Mouse (Mus musculus): ENCODE measurements around the gene Lgals2. TPM values are rescaled to one million over a fixed set of nuclear protein-coding genes. Genes with fewer than 3 reads are reported as not detected.

Gene Lgals2
- polyA plus RNA-seq, 1 experiment from 2014 or later = 30.0 TPM

- Histone ChIP-seq H3K9ac (replicated peaks; ENCODE audit: low read depth, low read length) (no peak overlapping the region), H3K27me3 (ENCODE audit: control insufficient read depth, insufficient read depth, low read length) (no peaks in the 10 kb centered on the region), H3K4me1 (ENCODE audit: control insufficient read depth, insufficient read depth, low read length) (peaks cover 47% of the 10 kb centered on the region), H3K4me3 (ENCODE audit: low read depth, low read length) (no peak overlapping the region), H3K27ac (ENCODE audit: low read length) (peak overlapping the region; percentile 80), H3K9me3 (ENCODE audit: control insufficient read depth, low read depth, low read length) (no peaks in the 10 kb centered on the region), H3K36me3 (ENCODE audit: control insufficient read depth, insufficient read depth, low read length) (no peaks in the 10 kb centered on the region), H3K4me2 (replicated peaks; ENCODE audit: low read depth, low read length) (no peak overlapping the region)
- 40% methylated on average over 3 of the region's 3 CpGs for WGBS
- no peak for ATAC-seq (ENCODE audit: insufficient number of reproducible peaks, insufficient read depth, low FRiP score, low read depth)
Observed at GRCm38 (mm10) chr15:78840241-78840640, 15.1 kb downstream of the Lgals2 start.

GRCm38 (mm10) chr15:78839744-78840143 lies 15.6 kb downstream of the Lgals2 start:
- ATAC-seq (ENCODE audit: insufficient number of reproducible peaks, insufficient read depth, low FRiP score, low read depth) = no peak

GRCm38 (mm10) chr15:78836086-78836621 lies 19.2 kb downstream of the Lgals2 start:
- no peaks in the 10 kb centered on the region for H3K36me3 ChIP-seq (ENCODE audit: control insufficient read depth, insufficient read depth, low read length)
- H3K27ac ChIP-seq (ENCODE audit: low read length) = peak overlapping the region; percentile 93
- WGBS = 26% methylated on average over 8 of the region's 8 CpGs
- no peak overlapping the region for H3K4me3 ChIP-seq (ENCODE audit: low read depth, low read length)
- no peak overlapping the region for H3K4me2 ChIP-seq (replicated peaks; ENCODE audit: low read depth, low read length)
- peaks cover 66% of the 10 kb centered on the region for H3K4me1 ChIP-seq (ENCODE audit: control insufficient read depth, insufficient read depth, low read length)
- H3K9ac ChIP-seq (replicated peaks; ENCODE audit: low read depth, low read length) = no peak overlapping the region
- H3K9me3 ChIP-seq (ENCODE audit: control insufficient read depth, low read depth, low read length) = no peaks in the 10 kb centered on the region
- ATAC-seq (ENCODE audit: insufficient number of reproducible peaks, insufficient read depth, low FRiP score, low read depth) = no peak
- no peaks in the 10 kb centered on the region for H3K27me3 ChIP-seq (ENCODE audit: control insufficient read depth, insufficient read depth, low read length)

More at GRCm38 (mm10) chr15:78839744-78840143, 15.6 kb downstream of the Lgals2 start:
- Histone ChIP-seq H3K27ac (ENCODE audit: low read length) (peak overlapping the region; percentile 80), H3K9me3 (ENCODE audit: control insufficient read depth, low read depth, low read length) (no peaks in the 10 kb centered on the region), H3K9ac (replicated peaks; ENCODE audit: low read depth, low read length) (no peak overlapping the region), H3K4me2 (replicated peaks; ENCODE audit: low read depth, low read length) (no peak overlapping the region), H3K36me3 (ENCODE audit: control insufficient read depth, insufficient read depth, low read length) (no peaks in the 10 kb centered on the region), H3K4me1 (ENCODE audit: control insufficient read depth, insufficient read depth, low read length) (peaks cover 46% of the 10 kb centered on the region), H3K4me3 (ENCODE audit: low read depth, low read length) (no peak overlapping the region), H3K27me3 (ENCODE audit: control insufficient read depth, insufficient read depth, low read length) (no peaks in the 10 kb centered on the region)
- 4% methylated on average over 2 of the region's 2 CpGs for WGBS

- Histone ChIP-seq H3K9ac (replicated peaks; ENCODE audit: low read depth, low read length) (no peak overlapping the region), H3K27me3 (ENCODE audit: control insufficient read depth, insufficient read depth, low read length) (no peaks in the 10 kb centered on the region), H3K4me3 (ENCODE audit: low read depth, low read length) (no peak overlapping the region), H3K27ac (ENCODE audit: low read length) (peak overlapping the region; percentile 93), H3K36me3 (ENCODE audit: control insufficient read depth, insufficient read depth, low read length) (no peaks in the 10 kb centered on the region), H3K4me1 (ENCODE audit: control insufficient read depth, insufficient read depth, low read length) (peaks cover 66% of the 10 kb centered on the region), H3K4me2 (replicated peaks; ENCODE audit: low read depth, low read length) (no peak overlapping the region), H3K9me3 (ENCODE audit: control insufficient read depth, low read depth, low read length) (no peaks in the 10 kb centered on the region)
- 19% methylated on average over 12 of the region's 12 CpGs for WGBS
- ATAC-seq (ENCODE audit: insufficient number of reproducible peaks, insufficient read depth, low FRiP score, low read depth) = no peak
Observed at GRCm38 (mm10) chr15:78835200-78836085, 19.9 kb downstream of the Lgals2 start.

- Histone ChIP-seq H3K36me3 (ENCODE audit: control insufficient read depth, insufficient read depth, low read length) (no peaks in the 10 kb centered on the region), H3K27ac (ENCODE audit: low read length) (peak overlapping the region; percentile 93), H3K27me3 (ENCODE audit: control insufficient read depth, insufficient read depth, low read length) (no peaks in the 10 kb centered on the region), H3K9ac (replicated peaks; ENCODE audit: low read depth, low read length) (no peak overlapping the region), H3K4me1 (ENCODE audit: control insufficient read depth, insufficient read depth, low read length) (peaks cover 56% of the 10 kb centered on the region), H3K9me3 (ENCODE audit: control insufficient read depth, low read depth, low read length) (no peaks in the 10 kb centered on the region), H3K4me3 (ENCODE audit: low read depth, low read length) (no peak overlapping the region), H3K4me2 (replicated peaks; ENCODE audit: low read depth, low read length) (no peak overlapping the region)
- ATAC-seq (ENCODE audit: insufficient number of reproducible peaks, insufficient read depth, low FRiP score, low read depth) = no peak; the same call in 1 of the 2 replicates
- 30% methylated on average over 10 of the region's 10 CpGs for WGBS
Observed at GRCm38 (mm10) chr15:78834233-78835005, 20.9 kb downstream of the Lgals2 start.

- H3K36me3 ChIP-seq (ENCODE audit: control insufficient read depth, insufficient read depth, low read length) = no peaks in the 10 kb centered on the region
- WGBS = 90% methylated on average over 3 of the region's 3 CpGs
- peak overlapping the region; percentile 93 for H3K27ac ChIP-seq (ENCODE audit: low read length)
Observed at GRCm38 (mm10) chr15:78833582-78833981, 21.7 kb downstream of the Lgals2 start.

GRCm38 (mm10) chr15:78832701-78833123 lies 22.6 kb downstream of the Lgals2 start:
- Histone ChIP-seq H3K9ac (replicated peaks; ENCODE audit: low read depth, low read length) (no peak overlapping the region; the same call in 1 of the 2 replicates), H3K4me1 (ENCODE audit: control insufficient read depth, insufficient read depth, low read length) (peaks cover 57% of the 10 kb centered on the region), H3K4me3 (ENCODE audit: low read depth, low read length) (no peak overlapping the region), H3K9me3 (ENCODE audit: control insufficient read depth, low read depth, low read length) (no peaks in the 10 kb centered on the region), H3K4me2 (replicated peaks; ENCODE audit: low read depth, low read length) (peak overlapping the region; percentile 30; the same call in 1 of the 2 replicates), H3K36me3 (ENCODE audit: control insufficient read depth, insufficient read depth, low read length) (no peaks in the 10 kb centered on the region), H3K27me3 (ENCODE audit: control insufficient read depth, insufficient read depth, low read length) (no peaks in the 10 kb centered on the region), H3K27ac (ENCODE audit: low read length) (peak overlapping the region; percentile 93)
- peak; percentile 35 for ATAC-seq (ENCODE audit: insufficient number of reproducible peaks, insufficient read depth, low FRiP score, low read depth)
- WGBS = 24% methylated on average over 14 of the region's 14 CpGs

More at GRCm38 (mm10) chr15:78833582-78833981, 21.7 kb downstream of the Lgals2 start:
- Histone ChIP-seq H3K4me2 (replicated peaks; ENCODE audit: low read depth, low read length) (no peak overlapping the region), H3K4me3 (ENCODE audit: low read depth, low read length) (no peak overlapping the region), H3K4me1 (ENCODE audit: control insufficient read depth, insufficient read depth, low read length) (peaks cover 52% of the 10 kb centered on the region), H3K27me3 (ENCODE audit: control insufficient read depth, insufficient read depth, low read length) (no peaks in the 10 kb centered on the region), H3K9me3 (ENCODE audit: control insufficient read depth, low read depth, low read length) (no peaks in the 10 kb centered on the region), H3K9ac (replicated peaks; ENCODE audit: low read depth, low read length) (no peak overlapping the region)
- no peak for ATAC-seq (ENCODE audit: insufficient number of reproducible peaks, insufficient read depth, low FRiP score, low read depth)
